ENCODE assay signal across 35 mouse cellular contexts in genomic region chr6:139135693-139136092, GRCm38 (mm10).
"Had no signal": no experiment of that assay in that cellular context is flagged by ENCODE, and none has a peak within 500 bp of the region (broad histone marks: within the 10 kb centered on the region; RNA-seq: fewer than 3 reads in every experiment).

No protein-coding gene starts in this region.

- H3K4me3 ChIP-seq: heart, embryonic 12.5 days; heart, embryonic 13.5 days; heart, embryonic 15.5 days; hindbrain, embryonic 10.5 days; hindbrain, embryonic 12.5 days; hindbrain, embryonic 13.5 days; hindbrain, embryonic 15.5 days; intestine, embryonic 15.5 days; kidney, embryonic 15.5 days; layer of hippocampus, adult 2 months; left cerebral cortex, adult 2 months had no signal

- ATAC-seq: hindbrain, embryonic 16.5 days; hindbrain, postnatal 0 days; inflammation-experienced regulatory T-cells, adult 6 months; intestine, embryonic 15.5 days; intestine, embryonic 16.5 days; intestine, postnatal 0 days had no signal

- H3K27ac ChIP-seq: heart, embryonic 13.5 days; heart, embryonic 15.5 days; hindbrain, embryonic 10.5 days; hindbrain, embryonic 12.5 days; hindbrain, embryonic 13.5 days; hindbrain, embryonic 14.5 days; hindbrain, embryonic 15.5 days; hindbrain, postnatal 0 days; intestine, embryonic 15.5 days; kidney, embryonic 15.5 days; kidney, postnatal 0 days; layer of hippocampus, adult 2 months; left cerebral cortex, adult 2 months had no signal

- H3K9ac ChIP-seq: heart, embryonic 12.5 days; heart, embryonic 13.5 days; heart, embryonic 15.5 days; hindbrain, embryonic 12.5 days; hindbrain, embryonic 13.5 days; hindbrain, embryonic 14.5 days; hindbrain, embryonic 15.5 days; intestine, embryonic 15.5 days; kidney, embryonic 15.5 days had no signal

- H3K4me1 ChIP-seq: heart, embryonic 12.5 days; heart, embryonic 13.5 days; heart, embryonic 15.5 days; hindbrain, embryonic 10.5 days; hindbrain, embryonic 12.5 days; hindbrain, embryonic 13.5 days; hindbrain, embryonic 15.5 days; intestine, embryonic 15.5 days; kidney, embryonic 15.5 days had no signal

- H3K27me3 ChIP-seq: heart, embryonic 12.5 days; heart, embryonic 13.5 days; heart, embryonic 15.5 days; hindbrain, embryonic 12.5 days; hindbrain, embryonic 13.5 days; hindbrain, embryonic 15.5 days; intestine, embryonic 15.5 days; kidney, embryonic 15.5 days had no signal

- DNase-seq: heart, postnatal 10 days; heart, postnatal 14 days; heart, postnatal 36 days; heart, postnatal 4 days; kidney, adult 11 months; kidney, adult 18-20 months; kidney, adult 2 months; kidney, adult 8-10 months; kidney, adult 9 months; kidney, postnatal 10 days; kidney, postnatal 14 days; kidney, postnatal 25 days; kidney, postnatal 36 days; kidney, postnatal 4 days; layer of hippocampus, adult 9-11 months; layer of hippocampus, postnatal 36 days had no signal

- H3K4me2 ChIP-seq: heart, embryonic 11.5 days; heart, embryonic 12.5 days; heart, embryonic 13.5 days; heart, embryonic 15.5 days; hindbrain, embryonic 12.5 days; hindbrain, embryonic 13.5 days; hindbrain, embryonic 14.5 days; hindbrain, embryonic 15.5 days; intestine, embryonic 15.5 days; kidney, embryonic 15.5 days had no signal

- H3K9me3 ChIP-seq: heart, embryonic 12.5 days; heart, embryonic 13.5 days; heart, embryonic 15.5 days; hindbrain, embryonic 10.5 days; hindbrain, embryonic 12.5 days; hindbrain, embryonic 13.5 days; hindbrain, embryonic 15.5 days; intestine, embryonic 15.5 days; kidney, embryonic 15.5 days had no signal

- H3K36me3 ChIP-seq: heart, embryonic 12.5 days; heart, embryonic 13.5 days; heart, embryonic 15.5 days; hindbrain, embryonic 10.5 days; hindbrain, embryonic 12.5 days; hindbrain, embryonic 13.5 days; hindbrain, embryonic 15.5 days; intestine, embryonic 15.5 days; kidney, embryonic 15.5 days had no signal
